Mouse (Mus musculus) naive thymus-derived CD4-positive, alpha-beta T cell, adult 5 months (primary cell): ENCODE data around the gene Slc6a2. TPM values are rescaled to one million over a fixed set of nuclear protein-coding genes. Genes with fewer than 3 reads are reported as not detected.

Source experiments
- polyA plus RNA-seq: library from polyadenylated mRNA; unstranded; fragments of 100-300 nt; shearing (Covaris generic); gene quantifications from one replicate; pipeline ENCODE4 v1.2.1, GENCODE M21; 2017

Gene Slc6a2
- polyA plus RNA-seq: not detected

DNA sequence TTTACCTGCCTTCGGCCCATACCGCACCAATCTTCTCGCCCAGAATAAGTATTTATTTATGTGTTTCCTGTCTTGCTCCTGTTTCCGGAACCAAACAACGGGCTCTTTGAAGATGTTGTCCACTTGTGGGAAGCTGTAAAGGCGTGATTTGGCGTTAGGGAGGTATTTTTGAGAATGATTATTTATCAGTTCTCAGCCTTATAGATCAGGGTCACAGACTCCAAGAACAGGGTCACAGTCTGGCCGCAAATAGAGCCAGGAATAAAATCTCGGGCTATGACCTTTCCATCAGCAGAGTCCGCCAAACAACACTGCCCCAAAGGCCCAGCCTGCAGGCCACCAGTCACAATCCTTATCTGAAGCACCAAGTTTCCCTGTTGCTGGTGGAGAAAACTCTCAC lies at the start of gene Slc6a2:
Slc6a2 (plus strand) TSS at position 301 of the 400 bp plus-strand sequence.

DNA sequence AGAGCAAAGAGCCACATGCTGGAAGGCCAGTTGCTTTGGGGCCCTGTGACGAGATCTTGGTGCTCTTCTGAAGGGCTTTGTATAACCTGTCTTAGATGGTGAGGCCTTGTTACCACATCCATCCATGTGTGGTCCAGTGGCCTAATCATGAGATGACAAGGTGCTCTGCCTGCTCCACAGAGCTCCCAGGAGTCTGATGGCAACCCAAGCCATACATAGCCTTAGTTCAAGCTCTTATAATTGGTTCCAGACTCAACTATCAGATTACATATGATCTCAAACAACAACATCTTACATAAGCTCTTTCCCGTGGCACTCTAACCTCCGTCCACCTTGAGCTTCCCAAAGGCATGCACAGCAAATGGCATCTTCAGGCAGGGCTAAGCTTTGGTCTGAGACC lies 88.2 kb downstream of the Slc6a2 start, which contains the start of gene Ces1a:
Ces1a (minus strand) TSS at position 101 of the 400 bp plus-strand sequence.

Other genes with a start within 250 kb of the Slc6a2 start
- gene Mmp2, start 132.8 kb upstream of the Slc6a2 start, polyA plus RNA-seq: not detected
- gene Lpcat2, start 104.7 kb upstream of the Slc6a2 start, polyA plus RNA-seq: not detected
- gene Capns2, start 58.7 kb upstream of the Slc6a2 start, polyA plus RNA-seq: not detected
- not detected for gene Ces1a, start 88.1 kb downstream of the Slc6a2 start, polyA plus RNA-seq
- not detected for gene Ces1b, start 119.9 kb downstream of the Slc6a2 start, polyA plus RNA-seq
- gene Ces1c, start 171.2 kb downstream of the Slc6a2 start, polyA plus RNA-seq: not detected
- not detected for gene Ces1d, start 237.8 kb downstream of the Slc6a2 start, polyA plus RNA-seq